Mouse (Mus musculus) liver, postnatal 0 days (tissue): ENCODE data around the gene Eif2s2.

Source experiments
- CTCF ChIP-seq: sonication (generic); IDR thresholded peaks from 2 replicates; pipeline ENCODE4 v1.5.1; 2016; ENCODE audit warnings: antibody characterized with exemption, low read depth
- EP300 ChIP-seq: IDR thresholded peaks from 2 replicates; pipeline ENCODE4 v1.6.1; 2016; ENCODE audit warnings: antibody characterized with exemption, low read depth, mild to moderate bottlenecking

DNA sequence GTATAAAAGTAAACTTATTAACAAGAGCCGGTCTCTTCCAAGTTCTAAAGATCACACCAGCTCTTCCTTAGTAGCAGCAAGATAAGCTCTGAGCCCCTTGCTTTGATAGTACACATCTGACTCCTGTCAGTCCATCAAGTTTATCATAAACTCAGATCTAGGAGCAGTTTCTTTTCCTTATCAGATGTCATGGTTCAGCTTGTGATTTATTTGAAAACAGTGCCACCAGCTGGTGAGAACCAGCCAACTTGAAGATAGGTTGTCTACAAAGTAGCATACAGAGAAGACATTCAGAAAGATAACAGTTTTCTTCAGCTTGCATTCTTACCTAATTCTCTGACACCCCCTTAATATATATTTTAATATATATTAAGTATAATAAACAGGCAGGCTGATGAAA, 37.4 kb downstream of the Eif2s2 start:
- no peak for TF ChIP-seq EP300
- peak; percentile 73 for TF ChIP-seq CTCF
